Mouse (Mus musculus) limb, embryonic 11.5 days (tissue): ENCODE results near the gene Cox10. TPM values are rescaled to one million over a fixed set of nuclear protein-coding genes. Genes with fewer than 3 reads are reported as not detected.

Experiments used
- ATAC-seq: fragments of 200-750 bp; cut with Nextera tagmentation; 2 replicates; pipeline ENCODE4 v1.8.0; 2017; ENCODE audit warnings: low read depth; ENCODE audit not compliant: insufficient number of reproducible peaks, low FRiP score, low TSS enrichment
- DNase-seq: peaks from one replicate; pipeline ENCODE4 v3.0.0-alpha.2; 2015; ENCODE audit warnings: low spot score
- H3K27ac ChIP-seq: fragments of 300-500 bp; sonication (generic); replicated peaks from 2 replicates; pipeline ENCODE4 v1.5.1; 2014; ENCODE audit warnings: low read depth, mild to moderate bottlenecking, low read length
- H3K27me3 ChIP-seq: fragments of 300-500 bp; sonication (generic); 2 replicates; pipeline ENCODE4 v1.6.1; 2014; ENCODE audit warnings: mild to moderate bottlenecking, low read length, mixed read lengths; ENCODE audit not compliant: control insufficient read depth, insufficient read depth
- H3K36me3 ChIP-seq: fragments of 300-500 bp; sonication (generic); 2 replicates; pipeline ENCODE4 v1.6.1; 2014; ENCODE audit warnings: mild to moderate bottlenecking, low read length, moderate library complexity, mixed read lengths; ENCODE audit not compliant: control insufficient read depth, insufficient read depth
- H3K4me1 ChIP-seq: fragments of 300-500 bp; sonication (generic); 2 replicates; pipeline ENCODE4 v1.6.1; 2014; ENCODE audit warnings: low read length, mixed read lengths; ENCODE audit not compliant: control insufficient read depth, insufficient read depth
- H3K4me2 ChIP-seq: fragments of 300-500 bp; sonication (generic); 2 replicates; pipeline ENCODE4 v1.6.1; 2014; ENCODE audit warnings: low read depth, mild to moderate bottlenecking, moderate library complexity; ENCODE audit not compliant: severe bottlenecking
- H3K4me3 ChIP-seq: fragments of 300-500 bp; sonication (generic); 2 replicates; pipeline ENCODE4 v1.5.1; 2014; ENCODE audit warnings: low read depth, low read length
- H3K9ac ChIP-seq: fragments of 300-500 bp; sonication (generic); 2 replicates; pipeline ENCODE4 v1.6.1; 2014; ENCODE audit warnings: mild to moderate bottlenecking, low read length
- H3K9me3 ChIP-seq: fragments of 300-500 bp; sonication (generic); 2 replicates; pipeline ENCODE4 v1.6.1; 2016; ENCODE audit warnings: low read length; ENCODE audit not compliant: control insufficient read depth
- WGBS: fragments of 180-500 bp; shearing (Covaris S2); extraction: QIAGEN DNeasy Blood & Tissue Kit; methylation state at CpG from one replicate; pipeline ENCODE4 v1.1.7; 2014; 5-methylcytosine and 5-hydroxymethylcytosine counted together
- polyA plus RNA-seq: library from polyadenylated mRNA; unstranded; fragments of >200 nt; fragmentation: Nextera tagmentation; extraction: Ambion mirVana; gene quantifications from 2 replicates; pipeline ENCODE4 v1.2.1, GENCODE M21; 2014

Gene Cox10
- polyA plus RNA-seq, 1 experiment from 2014 or later, result 30.7 TPM

DNA sequence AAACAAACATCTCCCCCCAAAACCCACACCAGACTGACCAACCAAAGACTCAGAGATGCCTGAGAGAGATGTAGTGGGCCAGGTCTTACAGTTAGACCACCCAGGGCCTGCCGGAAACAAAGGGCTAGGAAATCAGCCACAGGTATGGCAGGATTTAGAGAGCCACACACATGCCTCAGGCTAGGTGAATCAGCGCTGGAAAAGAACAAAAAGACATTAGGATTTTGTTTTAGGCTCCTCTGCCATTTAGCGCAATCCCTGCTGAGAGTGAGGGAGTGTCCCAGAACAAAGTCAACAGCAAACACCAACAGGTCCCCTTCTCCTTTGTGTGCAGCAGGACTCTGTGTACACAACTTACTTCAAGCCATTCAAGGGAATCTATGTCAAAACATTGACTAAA is 142.6 kb downstream of the Cox10 start:
- DNase-seq, result no peak
- H3K4me2 ChIP-seq, result no peak overlapping the region
- 52% methylated on average over 3 of the region's 3 CpGs for WGBS
- ATAC-seq, result no peak
- no peak overlapping the region for H3K9ac ChIP-seq
- H3K27ac ChIP-seq, result no peak overlapping the region
- no peaks in the 10 kb centered on the region for H3K36me3 ChIP-seq
- H3K4me3 ChIP-seq, result no peak overlapping the region
- H3K9me3 ChIP-seq, result no peaks in the 10 kb centered on the region
- no peaks in the 10 kb centered on the region for H3K4me1 ChIP-seq
- H3K27me3 ChIP-seq, result no peaks in the 10 kb centered on the region

DNA sequence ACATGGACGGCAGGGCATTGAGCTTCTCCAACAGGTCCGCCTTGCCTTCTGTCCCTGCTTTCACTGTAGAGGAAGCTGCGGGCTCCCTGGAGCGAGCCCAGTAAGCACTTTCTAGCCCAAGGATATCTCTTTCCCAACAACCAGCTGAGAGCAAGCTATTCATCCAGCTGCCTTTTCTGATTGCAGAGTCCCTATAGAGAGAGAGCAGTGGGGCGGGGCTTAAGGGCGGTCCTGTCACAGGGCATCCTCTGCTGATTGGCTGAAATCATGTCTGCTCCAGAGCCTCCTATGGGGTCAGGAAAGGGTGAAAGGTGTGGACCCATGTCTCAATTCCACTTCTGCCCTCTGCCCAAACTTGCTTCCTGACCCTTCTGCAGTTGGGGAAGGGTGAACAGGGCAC is 152.4 kb downstream of the Cox10 start:
- H3K4me1 ChIP-seq, result peaks cover 13% of the 10 kb centered on the region
- no peaks in the 10 kb centered on the region for H3K36me3 ChIP-seq
- peaks cover 24% of the 10 kb centered on the region for H3K27me3 ChIP-seq
- H3K27ac ChIP-seq, result no peak overlapping the region
- no peak overlapping the region for H3K4me2 ChIP-seq
- no peak for ATAC-seq
- no peaks in the 10 kb centered on the region for H3K9me3 ChIP-seq
- no peak for DNase-seq
- no peak overlapping the region for H3K4me3 ChIP-seq
- WGBS, result 89% methylated on average over 6 of the region's 6 CpGs
- no peak overlapping the region for H3K9ac ChIP-seq

DNA sequence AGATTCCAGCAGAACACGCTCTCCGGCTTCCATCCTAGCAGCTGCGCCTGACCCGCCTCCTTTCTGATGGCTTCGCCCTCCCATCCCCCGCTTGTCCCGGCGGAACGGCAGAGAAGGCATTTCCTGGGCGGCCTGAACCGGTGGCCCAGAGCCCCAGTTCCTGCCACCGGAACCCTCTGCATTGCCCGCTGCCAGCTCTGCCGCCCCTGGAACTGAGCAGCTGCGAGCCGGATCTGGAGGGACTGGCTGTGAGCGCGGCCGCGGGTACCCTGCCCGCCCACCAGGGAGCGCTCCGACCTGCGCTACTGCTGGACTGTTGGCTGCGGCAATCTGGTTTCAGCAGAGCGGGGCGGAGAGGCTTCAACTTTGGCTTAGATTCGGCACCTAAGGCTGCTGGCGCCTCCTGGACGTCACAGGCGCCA is 154.1 kb downstream of the Cox10 start:
- Histone ChIP-seq H3K36me3 (no peaks in the 10 kb centered on the region), H3K4me3 (peak overlapping the region; percentile 22), H3K27me3 (peaks cover 27% of the 10 kb centered on the region), H3K4me2 (peak overlapping the region; percentile 69), H3K9ac (no peak overlapping the region), H3K9me3 (no peaks in the 10 kb centered on the region), H3K27ac (no peak overlapping the region), H3K4me1 (peaks cover 13% of the 10 kb centered on the region)
- DNase-seq, result peak; percentile 91
- WGBS, result under 1% methylated on average over 31 of the region's 31 CpGs
- no peak for ATAC-seq

DNA sequence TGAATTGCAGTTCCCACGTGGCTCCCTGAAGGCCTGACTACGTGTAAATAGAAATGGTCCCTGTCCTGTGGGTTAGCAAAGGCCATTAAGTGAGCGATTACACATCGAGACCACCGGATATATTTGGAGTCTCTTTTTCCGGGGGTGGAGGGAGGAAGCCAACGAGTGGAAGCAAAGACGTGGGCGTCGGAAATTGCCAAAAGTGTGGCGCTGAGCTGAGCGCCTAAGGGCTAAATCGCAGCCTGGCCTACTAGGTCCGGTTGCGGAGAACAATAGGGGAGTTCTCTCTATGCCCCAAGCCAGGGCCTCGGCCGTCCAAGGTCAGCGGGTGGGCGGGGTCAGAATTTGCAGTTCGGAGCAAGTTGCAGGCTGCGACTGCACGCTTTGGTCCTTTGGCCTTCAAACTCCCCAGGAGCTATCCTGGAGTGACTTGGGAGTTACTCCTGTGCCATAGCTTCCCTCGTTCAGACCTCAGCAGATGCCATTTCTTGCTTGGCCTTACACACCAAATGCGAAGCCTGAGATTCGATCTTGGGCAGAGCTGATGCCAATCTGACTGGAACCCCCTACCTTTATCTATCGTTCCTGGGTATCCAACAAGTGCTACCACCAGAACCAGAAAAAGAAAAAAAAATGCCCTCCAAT is 154.9 kb downstream of the Cox10 start:
- 5% methylated on average over 26 of the region's 26 CpGs for WGBS

DNA sequence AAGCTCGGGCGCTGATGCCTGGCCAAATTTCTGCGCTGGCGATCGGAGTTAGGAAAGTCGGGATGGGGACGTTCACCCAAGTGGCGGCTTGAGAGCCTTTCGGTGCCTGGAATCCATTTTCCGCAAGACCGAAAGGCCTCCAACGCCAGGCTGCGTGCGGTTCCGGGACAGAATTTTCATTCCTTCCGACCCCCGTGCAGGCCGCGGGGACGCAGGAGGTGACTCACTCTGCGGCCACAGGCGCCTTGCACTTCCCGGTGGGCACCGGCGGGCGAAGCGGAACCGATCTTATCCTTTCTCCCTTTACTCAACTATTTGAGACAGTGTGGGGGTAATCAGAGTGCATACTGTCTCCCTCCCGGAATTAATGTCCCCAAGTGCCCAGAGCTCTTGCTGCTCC is 155.9 kb downstream of the Cox10 start:
- Histone ChIP-seq H3K36me3 (no peaks in the 10 kb centered on the region), H3K4me1 (peaks cover 21% of the 10 kb centered on the region), H3K27me3 (peaks cover 27% of the 10 kb centered on the region), H3K9me3 (no peaks in the 10 kb centered on the region), H3K27ac (no peak overlapping the region), H3K4me3 (peak overlapping the region; percentile 30), H3K9ac (peak overlapping the region; percentile 47), H3K4me2 (peak overlapping the region; percentile 55)
- peak; percentile 71 for DNase-seq
- no peak for ATAC-seq
- under 1% methylated on average over 29 of the region's 29 CpGs for WGBS

More for the DNA sequence above, 154.9 kb downstream of the Cox10 start:
- ATAC-seq (no peak), DNase-seq (peak; percentile 61)
- Histone ChIP-seq H3K27me3 (peaks cover 27% of the 10 kb centered on the region), H3K9me3 (no peaks in the 10 kb centered on the region), H3K36me3 (no peaks in the 10 kb centered on the region), H3K4me1 (peaks cover 13% of the 10 kb centered on the region), H3K27ac (no peak overlapping the region), H3K4me3 (no peak overlapping the region), H3K4me2 (no peak overlapping the region; the same call in 1 of the 2 replicates), H3K9ac (no peak overlapping the region)

DNA sequence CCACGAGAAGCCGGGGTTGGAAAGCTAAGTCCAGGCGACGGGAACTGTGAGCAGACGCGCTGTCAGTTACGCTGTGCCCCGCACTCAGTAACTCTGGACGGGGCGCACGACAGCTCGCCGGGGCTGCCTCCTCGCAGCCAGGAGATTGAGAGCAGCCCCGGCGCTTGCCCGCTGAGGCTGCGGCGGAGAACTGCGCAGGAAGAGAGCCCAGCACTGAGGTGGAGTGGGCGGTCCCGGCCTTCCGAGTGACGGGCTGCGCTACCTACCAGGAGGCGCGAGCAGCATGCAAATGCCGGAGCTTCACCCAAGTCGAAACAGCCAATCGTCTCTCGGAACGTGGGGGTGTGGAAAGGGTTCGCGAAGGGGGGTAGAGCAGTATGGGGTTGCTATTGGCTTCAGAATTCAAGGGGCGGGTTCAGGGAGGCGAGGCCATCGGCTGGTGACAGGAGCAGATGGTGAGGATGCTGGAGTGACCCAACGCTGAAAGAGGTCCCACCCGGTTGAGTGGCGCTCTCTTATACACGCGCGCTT is 157.1 kb downstream of the Cox10 start, which contains the start of gene Hs3st3b1:
TSS of gene Hs3st3b1 (minus strand) at position 200 of the 531 bp plus-strand sequence.
- H3K4me1 ChIP-seq, result peaks cover 32% of the 10 kb centered on the region
- under 1% methylated on average over 43 of the region's 43 CpGs for WGBS

DNA sequence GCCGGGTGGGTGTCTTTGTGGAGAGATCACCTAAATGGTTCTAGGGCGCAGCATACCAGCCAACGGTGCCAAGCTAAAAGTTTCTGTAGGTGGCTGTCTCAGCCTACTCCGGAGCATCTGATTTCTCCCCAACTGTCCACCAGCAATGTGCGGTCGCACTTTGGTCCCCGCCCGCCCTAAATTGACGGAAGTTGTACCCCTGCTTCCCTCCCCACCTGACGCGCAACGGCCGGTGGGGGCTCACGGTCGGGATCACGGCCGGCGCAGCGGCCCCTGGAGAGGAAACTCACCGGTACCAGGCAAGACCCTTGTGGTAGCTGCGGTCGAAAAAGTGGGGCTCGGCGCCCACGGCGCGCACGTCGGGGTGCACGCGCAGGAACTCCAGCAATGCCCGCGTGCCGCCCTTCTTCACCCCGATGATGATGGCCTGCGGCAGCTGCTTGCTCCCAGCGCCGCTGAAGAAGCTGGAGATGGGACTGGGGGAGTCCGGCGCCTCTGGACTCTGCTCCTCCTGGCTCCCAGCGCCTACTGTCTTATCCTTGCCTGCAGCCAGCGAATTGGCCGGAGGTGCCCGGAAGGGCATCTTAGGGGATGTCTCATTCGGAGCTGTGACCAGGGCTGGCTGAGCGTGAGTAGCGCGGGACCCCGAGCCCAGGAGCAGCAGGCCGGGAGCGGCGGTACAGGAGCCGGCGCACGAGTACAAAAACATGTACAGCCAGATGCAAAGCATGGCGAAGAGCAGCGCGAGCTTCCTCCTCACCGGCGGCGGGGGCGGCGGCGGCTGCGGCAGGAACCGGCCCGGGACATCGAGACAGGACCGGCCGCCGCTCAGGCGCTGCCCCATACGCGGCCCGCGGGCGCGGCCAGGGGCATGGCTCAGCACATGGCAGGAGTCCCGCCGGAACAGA is 158.0 kb downstream of the Cox10 start:
- Histone ChIP-seq H3K4me2 (peak overlapping the region; percentile 82), H3K27me3 (peaks cover 27% of the 10 kb centered on the region), H3K4me1 (peaks cover 33% of the 10 kb centered on the region), H3K9ac (peak overlapping the region; percentile 89), H3K36me3 (no peaks in the 10 kb centered on the region), H3K4me3 (peak overlapping the region; percentile 79), H3K27ac (peak overlapping the region; percentile 72), H3K9me3 (no peaks in the 10 kb centered on the region)
- DNase-seq (peak; percentile 68), ATAC-seq (no peak)
- 0% methylated on average over 79 of the region's 80 CpGs for WGBS

More for the DNA sequence above, 157.1 kb downstream of the Cox10 start, which contains the start of gene Hs3st3b1:
- Histone ChIP-seq H3K4me2 (peak within 1 kb of the TSS; percentile 82), H3K27me3 (peaks cover 27% of the 10 kb centered on the region), H3K4me3 (peak within 1 kb of the TSS; percentile 79), H3K9me3 (no peaks in the 10 kb centered on the region), H3K36me3 (no peaks in the 10 kb centered on the region), H3K27ac (peak within 1 kb of the TSS; percentile 72), H3K9ac (peak within 1 kb of the TSS; percentile 89)
- ATAC-seq, result peak; percentile 97
- peak; percentile 95 for DNase-seq

DNA sequence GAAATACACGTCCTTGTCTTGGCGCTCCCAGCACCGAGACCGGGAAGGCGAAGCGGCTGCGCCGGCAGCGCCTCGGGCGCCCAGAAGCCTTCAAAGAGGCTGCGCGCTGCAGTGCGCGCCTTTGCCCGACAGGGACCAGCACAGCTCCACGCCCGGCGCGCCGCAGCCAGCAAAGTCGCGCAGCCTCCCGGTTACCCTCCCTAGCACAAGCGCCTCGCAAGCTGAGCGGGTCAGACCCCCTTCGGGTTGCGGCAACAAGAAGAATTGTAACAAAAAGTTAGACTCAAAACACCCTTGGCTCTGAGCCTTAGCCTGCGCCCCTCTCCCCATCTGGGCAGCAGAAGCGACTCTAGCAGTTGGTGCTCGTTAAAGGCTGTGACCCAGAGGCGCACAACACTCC is 158.7 kb downstream of the Cox10 start:
- Histone ChIP-seq H3K9me3 (no peaks in the 10 kb centered on the region), H3K36me3 (no peaks in the 10 kb centered on the region), H3K27me3 (peaks cover 22% of the 10 kb centered on the region), H3K4me1 (peaks cover 37% of the 10 kb centered on the region), H3K4me3 (peak overlapping the region; percentile 79), H3K4me2 (peak overlapping the region; percentile 82), H3K9ac (peak overlapping the region; percentile 89), H3K27ac (peak overlapping the region; percentile 72)
- DNase-seq (peak; percentile 90), ATAC-seq (peak; percentile 51; the same call in 1 of the 2 replicates)
- WGBS, result under 1% methylated on average over 33 of the region's 33 CpGs
